Mouse (Mus musculus) ovary, adult 18-20 months (tissue): ENCODE data around the gene Tmem147.

ENCODE experiments used
- DNase-seq: peaks from one replicate; pipeline ENCODE4 v3.0.0; 2022; ENCODE audit warnings: low spot score, mixed read lengths

The Tmem147 gene

GRCm38 (mm10) chr7:30728214-30728613, 1.1 kb downstream of the Tmem147 start:
- no peak for DNase-seq

DNA sequence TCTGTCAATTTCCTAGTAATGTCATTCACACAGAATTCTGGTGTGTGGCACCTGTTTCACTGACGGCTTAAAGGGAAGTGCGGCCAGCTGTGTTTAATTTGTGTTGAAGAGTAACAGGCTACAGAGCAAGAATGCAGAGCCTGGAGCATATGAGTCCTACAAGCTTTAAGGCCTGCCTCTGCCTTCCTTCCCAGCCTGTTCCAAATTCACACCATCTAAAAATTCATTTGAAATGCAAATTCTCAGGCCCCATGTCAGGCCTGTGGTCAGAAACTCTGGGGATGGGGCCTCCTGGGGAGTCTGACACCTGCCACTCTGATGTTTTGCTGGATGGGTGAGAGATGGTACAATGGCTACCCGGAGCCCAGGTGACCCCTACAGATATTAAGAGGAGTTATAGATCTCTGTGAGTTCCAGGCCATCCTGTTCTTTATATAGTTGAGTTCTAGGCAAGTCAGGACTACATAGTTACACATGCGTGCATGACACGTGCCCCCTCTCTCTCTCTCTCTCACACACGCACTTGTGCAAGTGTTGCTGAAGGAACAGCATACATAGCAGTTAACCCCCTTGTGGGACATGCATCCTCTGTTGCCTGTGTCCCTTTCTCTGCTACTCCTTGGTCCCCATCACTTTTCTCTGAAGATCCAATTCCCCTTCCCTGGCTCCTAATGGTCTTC, 5.9 kb downstream of the Tmem147 start:
- no peak for DNase-seq

GRCm38 (mm10) chr7:30721286-30721685, 8.1 kb downstream of the Tmem147 start:
- no peak for DNase-seq

DNA sequence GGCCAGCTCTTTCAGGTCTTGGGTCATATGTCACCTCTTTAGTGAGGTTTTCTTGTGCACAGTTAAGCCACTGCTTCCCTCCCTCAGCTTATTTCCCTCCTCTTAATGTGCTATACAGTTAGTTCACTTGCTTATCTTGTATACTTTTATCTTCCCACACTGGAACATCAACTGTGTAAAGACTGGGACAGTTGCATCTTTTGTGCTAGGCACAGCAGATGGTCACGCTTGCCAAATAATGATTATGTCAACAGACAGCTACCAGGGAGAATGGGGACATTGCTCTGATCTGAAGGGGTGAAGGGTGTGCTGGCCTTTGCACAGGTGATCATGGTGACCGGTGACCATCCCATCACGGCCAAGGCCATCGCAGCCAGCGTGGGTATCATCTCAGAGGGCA, 9.7 kb downstream of the Tmem147 start:
- no peak for DNase-seq

- no peak for DNase-seq
These were observed 11.7 kb downstream of the Tmem147 start for GRCm38 (mm10) chr7:30717716-30718046.

DNA sequence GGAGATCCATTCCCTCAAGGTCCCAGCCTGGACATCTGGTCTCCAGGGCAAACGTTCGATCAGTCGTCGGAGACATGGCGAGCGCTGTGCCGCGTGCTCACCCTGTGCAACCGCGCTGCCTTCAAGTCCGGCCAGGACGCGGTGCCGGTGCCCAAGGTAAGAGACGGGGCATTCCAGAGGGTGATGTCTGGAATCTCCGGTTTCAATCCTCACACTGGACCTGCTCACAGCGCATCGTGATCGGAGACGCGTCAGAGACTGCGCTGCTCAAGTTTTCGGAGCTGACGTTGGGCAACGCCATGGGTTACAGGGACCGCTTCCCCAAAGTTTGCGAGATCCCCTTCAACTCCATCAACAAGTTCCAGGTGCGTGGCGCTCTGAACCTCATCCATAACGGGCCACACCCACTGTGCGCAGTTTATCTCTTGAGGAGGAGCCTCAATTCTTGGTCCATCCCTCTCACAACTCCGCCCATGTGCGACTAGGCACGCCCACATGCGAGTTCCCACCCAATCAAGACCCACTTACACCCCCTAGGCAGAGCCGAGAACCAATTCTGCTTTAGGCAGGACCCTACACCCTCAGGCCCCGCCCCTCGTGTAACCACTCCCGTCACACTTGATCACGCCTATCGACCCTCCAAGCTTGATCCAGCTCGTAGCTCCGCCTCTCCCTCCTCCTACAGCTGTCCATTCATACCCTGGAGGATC, 12.2 kb downstream of the Tmem147 start:
- peak; percentile 91 for DNase-seq

DNA sequence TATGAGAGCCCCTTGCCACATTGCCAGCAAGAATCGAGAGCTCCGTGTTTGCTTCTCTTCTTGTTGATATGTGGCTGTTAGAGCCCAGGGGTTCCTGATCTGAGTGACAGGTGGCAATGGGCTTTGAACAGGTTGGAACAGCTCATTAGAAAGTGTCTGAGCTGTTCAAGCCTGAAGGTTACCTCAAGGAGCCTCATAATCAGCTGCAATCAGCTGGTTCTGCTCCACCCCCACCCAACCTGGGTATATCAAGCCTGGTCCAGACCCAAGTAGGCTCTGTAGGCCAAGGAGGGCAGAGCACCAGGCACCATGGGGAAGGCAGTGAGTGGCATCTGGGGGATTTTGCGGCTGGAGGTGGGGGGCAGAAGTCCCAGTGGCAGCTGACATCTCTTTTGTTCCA, 17.4 kb downstream of the Tmem147 start, which contains the start of gene Atp4a:
Gene Atp4a, plus strand, starts transcription at position 268 of the 400 bp plus-strand sequence.
- DNase-seq = no peak

DNA sequence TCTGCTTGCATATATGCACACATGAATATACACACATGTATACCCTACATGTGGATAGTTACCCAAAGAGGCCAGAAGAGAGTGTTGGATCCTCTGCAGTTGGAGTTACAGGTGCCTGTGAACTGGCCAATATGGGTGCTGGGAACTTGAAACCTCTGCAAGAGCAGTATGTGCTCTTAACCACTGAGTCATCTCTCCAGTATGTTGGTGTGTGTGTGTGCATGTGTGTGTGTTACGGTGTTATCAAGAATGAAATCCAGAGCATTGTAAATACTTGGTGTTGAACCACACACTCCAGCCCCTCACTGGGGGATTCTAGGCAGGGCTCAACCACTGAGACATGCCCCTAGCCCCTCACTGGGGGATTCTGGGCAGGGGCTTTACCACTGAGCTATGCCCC, 21.9 kb downstream of the Tmem147 start:
- DNase-seq = no peak

DNA sequence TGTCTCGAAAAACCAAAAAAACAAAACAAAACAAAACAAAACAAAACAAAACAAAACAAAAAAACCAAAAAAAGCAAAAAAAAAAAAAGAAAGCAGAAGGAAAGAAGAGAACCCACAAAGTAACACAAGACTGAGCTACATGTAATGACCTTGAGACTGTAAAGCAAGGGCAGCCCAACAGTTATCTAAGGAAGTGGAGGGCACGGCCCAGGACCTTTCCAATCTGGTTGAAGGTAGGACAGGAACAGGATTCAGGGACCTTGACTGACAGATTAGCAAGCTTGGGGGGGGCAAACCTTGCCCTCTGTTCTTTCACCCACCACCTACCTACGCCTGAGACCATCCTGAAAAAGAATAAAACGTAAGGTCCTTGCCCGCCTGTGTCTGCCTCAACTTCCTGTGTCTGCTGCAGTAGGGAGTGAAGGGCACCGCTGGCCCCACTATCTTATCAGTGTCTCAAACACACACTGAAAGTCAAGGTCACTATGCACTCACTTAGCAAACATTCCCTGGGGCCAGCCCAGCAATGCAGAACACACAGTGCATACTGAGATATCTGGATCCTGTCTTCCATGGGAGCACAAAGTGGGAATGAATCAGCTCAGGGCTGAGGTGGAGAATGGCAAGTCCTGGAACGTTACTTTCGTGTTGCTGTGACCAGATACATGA, 23.0 kb downstream of the Tmem147 start:
- peak; percentile 78 for DNase-seq

- DNase-seq = peak; percentile 77
These were observed 30.8 kb downstream of the Tmem147 start, which contains the start of gene 2200002J24Rik for GRCm38 (mm10) chr7:30698589-30698988. Gene 2200002J24Rik (plus strand): TSS chr7:30698926.

- DNase-seq = peak; percentile 32
These were observed 31.2 kb downstream of the Tmem147 start for GRCm38 (mm10) chr7:30698101-30698500.

GRCm38 (mm10) chr7:30688325-30688724, 41.0 kb downstream of the Tmem147 start:
- DNase-seq = no peak

DNA sequence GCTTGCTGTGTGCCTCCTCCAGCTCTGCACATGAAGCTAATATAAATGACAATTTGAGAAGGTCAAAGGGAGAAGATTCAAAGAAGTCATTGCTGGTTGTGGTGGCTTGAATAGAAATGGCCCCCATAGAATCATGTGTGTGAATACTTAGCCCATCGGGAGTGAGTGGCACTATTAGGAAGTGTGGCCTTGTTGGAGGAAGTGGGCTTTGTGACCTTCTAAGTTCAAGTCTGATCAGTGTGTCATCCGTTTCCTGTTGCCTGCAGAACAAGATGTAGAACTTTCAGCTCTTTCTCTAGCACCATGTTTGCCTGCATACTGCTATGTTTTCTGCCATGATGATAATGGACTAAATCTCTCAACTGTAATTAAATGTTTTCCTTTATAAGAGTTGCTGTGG, 45.9 kb downstream of the Tmem147 start:
- no peak for DNase-seq

GRCm38 (mm10) chr7:30681897-30682296, 47.4 kb downstream of the Tmem147 start:
- no peak for DNase-seq

GRCm38 (mm10) chr7:30678263-30678975, 50.9 kb downstream of the Tmem147 start:
- peak; percentile 18 for DNase-seq
